Mouse (Mus musculus): Measurements from ENCODE around the gene 4930524N10Rik.

GRCm38 (mm10) chrX:154343292-154343691 is at the start of gene 4930524N10Rik:
- TF ChIP-seq POLR2A (IDR thresholded peaks at IDR 0.05; ENCODE audit: low read depth, low read length) (no peak), CTCF (conservative IDR thresholded peaks at IDR 0.05; ENCODE audit: insufficient read depth, insufficient read length, low read depth, low read length) (no peak)
